Mouse (Mus musculus): ENCODE measurements around the gene Baz2a.
"Not testable (repeated sequence)": the region's sequence is repeated elsewhere in the genome, so short reads cannot be mapped to it uniquely, and the experiment has no call there.

Baz2a gene

GRCm38 (mm10) chr10:128082477-128082808, 8.9 kb upstream of the Baz2a start:
- DNase-seq = no peak

- peak; percentile 99 for DNase-seq
These were observed 8.4 kb upstream of the Baz2a start, which contains the start of gene Atp5b for GRCm38 (mm10) chr10:128082880-128083421. Gene Atp5b, plus strand, starts transcription at chr10:128083273.

GRCm38 (mm10) chr10:128083688-128084087, 7.7 kb upstream of the Baz2a start:
- DNase-seq = no peak

GRCm38 (mm10) chr10:128084160-128084559, 7.2 kb upstream of the Baz2a start:
- DNase-seq = no peak

GRCm38 (mm10) chr10:128086391-128086790, 5.0 kb upstream of the Baz2a start:
- DNase-seq = no peak

GRCm38 (mm10) chr10:128087216-128087615, 4.2 kb upstream of the Baz2a start:
- DNase-seq = not testable (repeated sequence)

- no peak for DNase-seq
These were observed 3.2 kb upstream of the Baz2a start for GRCm38 (mm10) chr10:128088181-128088580.

GRCm38 (mm10) chr10:128089842-128090241, 1.5 kb upstream of the Baz2a start:
- DNase-seq = no peak

- DNase-seq = peak; percentile 86
These were observed 470 bp upstream of the Baz2a start for GRCm38 (mm10) chr10:128090651-128091563.

- peak; percentile 77 for DNase-seq
These were observed 1.4 kb downstream of the Baz2a start for GRCm38 (mm10) chr10:128092506-128093495.

GRCm38 (mm10) chr10:128093496-128094294, 2.3 kb downstream of the Baz2a start:
- DNase-seq = no peak

- peak; percentile 78 for DNase-seq
These were observed 3.1 kb downstream of the Baz2a start for GRCm38 (mm10) chr10:128094340-128094968.

GRCm38 (mm10) chr10:128095003-128095636, 3.7 kb downstream of the Baz2a start:
- no peak for DNase-seq

- no peak for DNase-seq
These were observed 4.9 kb downstream of the Baz2a start for GRCm38 (mm10) chr10:128096313-128096692.

- DNase-seq = peak; percentile 91
These were observed 5.6 kb downstream of the Baz2a start for GRCm38 (mm10) chr10:128096693-128097586.

- peak; percentile 61 for DNase-seq
These were observed 6.2 kb downstream of the Baz2a start for GRCm38 (mm10) chr10:128097587-128097971.

GRCm38 (mm10) chr10:128110103-128110761, 18.9 kb downstream of the Baz2a start:
- no peak for DNase-seq

GRCm38 (mm10) chr10:128111227-128111626, 19.9 kb downstream of the Baz2a start:
- no peak for DNase-seq

- DNase-seq = no peak
These were observed 32.5 kb downstream of the Baz2a start for GRCm38 (mm10) chr10:128123833-128124232.

- DNase-seq = no peak
These were observed 33.5 kb downstream of the Baz2a start for GRCm38 (mm10) chr10:128124831-128125230.
